Mouse (Mus musculus) lung, postnatal 4 days (tissue): Measurements from ENCODE around the gene Hes2.
A peak's percentile ranks its signal among the peaks of the same experiment; 100 is the strongest.

Experiments
- DNase-seq, 2 experiments: peaks; one replicate each; pipeline ENCODE4 v3.0.0; 2021

The Hes2 gene

GRCm38 (mm10) chr4:152160748-152161147 is 2.1 kb downstream of the Hes2 start:
- no peak for DNase-seq

- DNase-seq, result no peak
These were observed 2.9 kb downstream of the Hes2 start for GRCm38 (mm10) chr4:152161601-152162000.

GRCm38 (mm10) chr4:152162748-152163147 is 4.1 kb downstream of the Hes2 start:
- no peak for DNase-seq

- DNase-seq, result peak; percentile 76 to 85
These were observed 6.6 kb downstream of the Hes2 start for GRCm38 (mm10) chr4:152165036-152165931.

GRCm38 (mm10) chr4:152168052-152168451 is 9.4 kb downstream of the Hes2 start:
- peak; percentile 55 to 74 for DNase-seq

GRCm38 (mm10) chr4:152169103-152169502 is 10.4 kb downstream of the Hes2 start:
- DNase-seq, result no peak

GRCm38 (mm10) chr4:152170286-152170685 is 11.6 kb downstream of the Hes2 start:
- no peak for DNase-seq

- DNase-seq, result no peak
These were observed 12.9 kb downstream of the Hes2 start for GRCm38 (mm10) chr4:152171543-152171942.

- peak; percentile 71 to 85 for DNase-seq
These were observed 14.4 kb downstream of the Hes2 start for GRCm38 (mm10) chr4:152173041-152173440.

GRCm38 (mm10) chr4:152173956-152174355 is 15.3 kb downstream of the Hes2 start:
- DNase-seq, result peak in 1 of 2 experiments; percentile 69

- no peak for DNase-seq
These were observed 18.0 kb downstream of the Hes2 start for GRCm38 (mm10) chr4:152176638-152177037.

- DNase-seq, result no peak
These were observed 18.5 kb downstream of the Hes2 start for GRCm38 (mm10) chr4:152177174-152177536.

- peak; percentile 93 to 95 for DNase-seq
These were observed 19.1 kb downstream of the Hes2 start, which contains the start of gene Acot7 for GRCm38 (mm10) chr4:152177537-152178343. Acot7 (plus strand) TSS chr4:152178134.

- DNase-seq, result peak; percentile 78 to 85
These were observed 19.7 kb downstream of the Hes2 start for GRCm38 (mm10) chr4:152178344-152178864.

- no peak for DNase-seq
These were observed 20.4 kb downstream of the Hes2 start for GRCm38 (mm10) chr4:152178916-152179705.

- no peak for DNase-seq
These were observed 21.4 kb downstream of the Hes2 start for GRCm38 (mm10) chr4:152179946-152180660.

- no peak for DNase-seq
These were observed 23.5 kb downstream of the Hes2 start for GRCm38 (mm10) chr4:152182205-152182604.

GRCm38 (mm10) chr4:152184353-152185035 is 25.8 kb downstream of the Hes2 start:
- DNase-seq, result no peak

- peak; percentile 55 to 75 for DNase-seq
These were observed 26.5 kb downstream of the Hes2 start for GRCm38 (mm10) chr4:152185137-152185509.

GRCm38 (mm10) chr4:152185510-152186204 is 27.0 kb downstream of the Hes2 start:
- peak; percentile 74 to 81 for DNase-seq
